Mouse (Mus musculus): ENCODE results near the gene Vav1. TPM values are rescaled to one million over a fixed set of nuclear protein-coding genes. Genes with fewer than 3 reads are reported as not detected.

Vav1 gene
- polyA plus RNA-seq, 1 experiment from 2014 or later, result 1.8 TPM

DNA sequence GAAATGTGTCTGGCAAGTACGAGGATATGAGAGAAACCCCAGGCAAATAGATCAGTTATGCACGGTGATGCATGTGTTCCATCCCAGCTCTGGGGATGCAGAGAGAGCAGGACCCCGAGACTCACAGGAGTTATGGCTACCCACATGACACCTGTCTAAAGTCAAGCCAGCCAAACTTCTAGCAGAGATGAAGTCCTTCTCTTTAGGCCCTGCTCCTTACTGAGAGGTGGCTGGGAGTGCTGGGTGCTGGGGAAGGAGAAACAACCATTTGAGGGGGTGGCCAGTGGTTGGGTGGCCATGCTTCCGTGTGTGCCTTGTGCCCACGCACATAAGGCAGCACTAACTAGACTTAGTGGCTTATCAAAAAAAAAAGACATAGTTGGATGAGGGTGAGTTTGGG is 71.3 kb downstream of the Vav1 start:
- Histone ChIP-seq H3K4me2 (no peak overlapping the region), H3K4me3 (no peak overlapping the region), H3K27ac (replicated peaks) (no peak overlapping the region), H3K4me1 (replicated peaks) (no peaks in the 10 kb centered on the region), H3K9ac (no peak overlapping the region), H3K9me3 (no peaks in the 10 kb centered on the region), H3K36me3 (no peaks in the 10 kb centered on the region), H3K27me3 (no peaks in the 10 kb centered on the region)
- no peak for ATAC-seq (ENCODE audit: low FRiP score, low read depth)
- 90% methylated on average over 5 of the region's 5 CpGs for WGBS

DNA sequence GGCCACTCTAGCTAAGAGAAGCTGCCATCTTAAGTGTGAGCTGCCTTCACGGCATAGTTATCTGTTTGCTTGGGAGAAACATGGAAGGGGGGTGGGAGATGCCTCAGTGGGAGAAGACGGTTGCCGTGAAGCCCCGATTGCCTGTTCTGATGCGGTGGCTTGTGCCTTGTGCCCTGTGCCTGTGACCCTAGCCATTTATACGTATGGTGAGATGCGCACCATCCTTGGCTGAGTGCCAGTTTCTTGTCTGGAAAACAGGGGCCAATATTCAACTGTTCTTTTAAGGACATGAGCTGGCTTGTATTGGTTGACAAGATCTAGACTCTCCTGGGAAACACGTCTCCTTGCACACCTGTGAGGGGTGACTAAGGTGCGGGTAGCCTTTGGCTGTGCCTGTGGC is 72.2 kb downstream of the Vav1 start:
- Histone ChIP-seq H3K9ac (no peak overlapping the region), H3K36me3 (no peaks in the 10 kb centered on the region), H3K4me1 (replicated peaks) (no peaks in the 10 kb centered on the region), H3K27me3 (no peaks in the 10 kb centered on the region), H3K9me3 (no peaks in the 10 kb centered on the region), H3K4me2 (no peak overlapping the region), H3K27ac (replicated peaks) (no peak overlapping the region), H3K4me3 (no peak overlapping the region)
- 89% methylated on average over 9 of the region's 9 CpGs for WGBS
- no peak for ATAC-seq (ENCODE audit: low FRiP score, low read depth)

GRCm38 (mm10) chr17:57358441-57358840 is 79.5 kb downstream of the Vav1 start, which contains the start of gene Adgre1:
TSS of gene Adgre1 (plus strand) at chr17:57358691.
- Histone ChIP-seq H3K4me1 (replicated peaks) (no peaks in the 10 kb centered on the region), H3K36me3 (no peaks in the 10 kb centered on the region), H3K4me3 (no peak within 1 kb of the TSS), H3K27me3 (no peaks in the 10 kb centered on the region), H3K27ac (replicated peaks) (no peak within 1 kb of the TSS), H3K9ac (no peak within 1 kb of the TSS), H3K9me3 (no peaks in the 10 kb centered on the region), H3K4me2 (no peak within 1 kb of the TSS)
- ATAC-seq (ENCODE audit: low FRiP score, low read depth), result no peak
- 7% methylated on average over 1 of the region's 1 CpGs for WGBS

DNA sequence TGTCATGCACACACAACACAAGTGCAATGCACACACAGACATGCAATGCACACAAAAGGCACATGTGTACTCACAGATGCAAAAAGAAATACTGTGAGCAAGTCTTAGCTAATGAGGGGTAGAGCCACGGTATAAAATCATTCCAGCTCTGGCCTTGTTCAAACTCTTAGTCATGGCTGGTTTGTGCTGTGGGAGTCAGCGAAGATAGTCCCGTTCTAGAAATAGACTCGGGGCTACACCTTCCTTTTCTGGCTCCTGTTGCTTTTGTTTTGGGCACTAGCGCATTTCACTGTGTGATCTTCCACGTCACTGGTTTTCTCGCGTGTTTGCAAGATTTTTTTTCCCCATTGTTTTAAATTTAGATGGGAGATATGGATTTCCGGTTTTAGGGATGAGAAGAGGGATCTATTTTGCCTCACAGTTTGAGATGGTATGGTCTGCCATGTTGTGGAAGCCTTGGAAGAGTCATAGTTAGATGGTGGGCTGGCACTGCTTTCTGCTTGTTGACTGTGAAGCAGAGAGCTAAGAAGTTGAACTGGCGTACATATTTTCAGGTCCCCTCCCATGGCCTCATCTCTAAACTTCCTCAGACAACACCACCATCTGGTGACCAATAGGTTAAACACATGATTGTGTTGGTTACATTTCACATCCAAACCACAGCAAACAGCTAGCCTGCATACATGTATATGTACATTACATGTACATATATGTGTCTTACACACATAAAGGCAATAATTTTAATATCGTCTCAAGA is 80.8 kb downstream of the Vav1 start:
- Histone ChIP-seq H3K4me1 (replicated peaks) (no peaks in the 10 kb centered on the region), H3K9me3 (no peaks in the 10 kb centered on the region), H3K27ac (replicated peaks) (no peak overlapping the region), H3K4me2 (no peak overlapping the region), H3K9ac (no peak overlapping the region), H3K4me3 (no peak overlapping the region), H3K27me3 (no peaks in the 10 kb centered on the region), H3K36me3 (no peaks in the 10 kb centered on the region)
- 91% methylated on average over 11 of the region's 11 CpGs for WGBS
- no peak for ATAC-seq (ENCODE audit: low FRiP score, low read depth)

Other genes starting within 250 kb of the Vav1 start
- 27.9 and 31.2 TPM in 2 replicates for gene Khsrp, start 247.6 kb upstream of the Vav1 start, polyA plus RNA-seq (2015; fragmentation: Nextera tagmentation; extraction: Ambion mirVana)
- not detected in 2 replicates for gene Slc25a41, start 237.4 kb upstream of the Vav1 start, polyA plus RNA-seq (2015; fragmentation: Nextera tagmentation; extraction: Ambion mirVana)
- gene Crb3, start 220.0 kb upstream of the Vav1 start, polyA plus RNA-seq (2015; fragmentation: Nextera tagmentation; extraction: Ambion mirVana), result 4.1 and 4.6 TPM in 2 replicates
- 43.1 and 45.0 TPM in 2 replicates for gene Slc25a23, start 219.2 kb upstream of the Vav1 start, polyA plus RNA-seq (2015; fragmentation: Nextera tagmentation; extraction: Ambion mirVana)
- gene Dennd1c, start 200.6 kb upstream of the Vav1 start, polyA plus RNA-seq (2015; fragmentation: Nextera tagmentation; extraction: Ambion mirVana), result 4.3 and 4.4 TPM in 2 replicates
- gene Tubb4a, start 191.3 kb upstream of the Vav1 start, polyA plus RNA-seq (2015; fragmentation: Nextera tagmentation; extraction: Ambion mirVana), result 329 and 394 TPM in 2 replicates
- gene Tnfsf9, start 173.8 kb upstream of the Vav1 start, polyA plus RNA-seq (2015; fragmentation: Nextera tagmentation; extraction: Ambion mirVana), result 6.6 and 8.7 TPM in 2 replicates
- 1.4 and 1.9 TPM in 2 replicates for gene Cd70, start 129.3 kb upstream of the Vav1 start, polyA plus RNA-seq (2015; fragmentation: Nextera tagmentation; extraction: Ambion mirVana)
- gene Tnfsf14, start 84.9 kb upstream of the Vav1 start, polyA plus RNA-seq (2015; fragmentation: Nextera tagmentation; extraction: Ambion mirVana), result 0.08 TPM in 1 of 2 replicates, not detected in the other
- 1.2 and 1.9 TPM in 2 replicates for gene C3, start 51.0 kb upstream of the Vav1 start, polyA plus RNA-seq (2015; fragmentation: Nextera tagmentation; extraction: Ambion mirVana)
- 22.3 and 24.0 TPM in 2 replicates for gene Gpr108, start 30.7 kb upstream of the Vav1 start, polyA plus RNA-seq (2015; fragmentation: Nextera tagmentation; extraction: Ambion mirVana)
- gene Trip10, start 29.6 kb upstream of the Vav1 start, polyA plus RNA-seq (2015; fragmentation: Nextera tagmentation; extraction: Ambion mirVana), result 10.4 and 11.6 TPM in 2 replicates
- 3.5 and 4.6 TPM in 2 replicates for gene Adgre1, start 79.6 kb downstream of the Vav1 start, polyA plus RNA-seq (2015; fragmentation: Nextera tagmentation; extraction: Ambion mirVana)